Mouse (Mus musculus) megakaryocyte, embryonic 14.5 days (primary cell): ENCODE data around the gene Adgrl3.

Source experiments
- FLI1 ChIP-seq: IDR thresholded peaks from 2 replicates; pipeline ENCODE4 v1.6.1; 2012; ENCODE audit warnings: low read length, inconsistent platforms, mixed read lengths
- GATA1 ChIP-seq: IDR thresholded peaks from 3 replicates; pipeline ENCODE4 v1.6.1; 2012; ENCODE audit warnings: mixed read lengths, low read length, inconsistent platforms, borderline replicate concordance

DNA sequence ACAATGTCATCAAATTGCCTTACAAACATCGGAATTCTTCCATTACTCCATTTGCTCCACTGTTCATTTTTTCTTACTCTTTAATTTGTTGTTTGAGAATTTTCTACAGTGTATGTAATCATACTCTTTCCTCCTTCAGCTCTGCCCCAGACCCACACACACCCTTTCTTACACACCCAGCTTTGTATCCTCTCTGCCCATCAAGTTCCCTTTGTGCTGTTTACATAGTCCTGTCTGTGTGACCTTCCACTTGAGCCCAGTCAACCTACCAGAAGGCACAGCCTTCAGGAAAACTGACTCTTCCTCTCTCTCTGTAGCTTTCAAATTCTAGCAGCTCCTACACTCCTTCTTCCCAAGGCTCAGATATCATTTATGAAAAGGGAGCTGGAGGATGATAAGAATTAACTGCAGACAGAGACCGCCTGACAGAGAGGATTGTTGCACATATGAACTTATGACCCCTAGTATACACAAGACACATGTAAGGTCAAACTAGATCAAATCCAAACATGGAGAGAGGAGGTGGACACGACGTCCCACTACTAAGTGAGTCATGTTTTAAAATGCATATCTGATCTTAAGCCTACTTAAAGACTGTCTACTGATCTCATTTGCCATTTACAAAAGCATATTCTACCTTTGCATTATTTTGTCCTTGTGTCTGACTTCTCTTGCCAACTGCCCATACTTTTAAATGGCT is 654.5 kb downstream of the Adgrl3 start:
- TF ChIP-seq GATA1 = no peak
- TF ChIP-seq FLI1 = no peak
